Mouse (Mus musculus) MEL (cell line): ENCODE data around the gene Ndel1.

Experiments used
- CHD2 ChIP-seq: IDR thresholded peaks from 2 replicates; pipeline ENCODE4 v1.6.1; 2011; ENCODE audit warnings: low read length, improper control_type of control experiment
- CTCF ChIP-seq, 3 experiments: IDR thresholded peaks in 2 of 3; conservative IDR thresholded peaks in 1 of 3; 2 replicates each; pipeline ENCODE4 v1.5.1; 2011 to 2012; ENCODE audit warnings: low read length in 3 of 3, low read depth in 2 of 3, mild to moderate bottlenecking in 2 of 3, improper control_type of control experiment in 1 of 3, inconsistent platforms in 1 of 3, mixed read lengths in 1 of 3, moderate library complexity in 1 of 3; ENCODE audit not compliant: control insufficient read depth in 1 of 3, insufficient read depth in 1 of 3, poor library complexity in 1 of 3, severe bottlenecking in 1 of 3
- GATA1 ChIP-seq: IDR thresholded peaks from 2 replicates; pipeline ENCODE4 v1.6.1; 2011; ENCODE audit warnings: low read depth, low read length, improper control_type of control experiment
- NELFE ChIP-seq: IDR thresholded peaks from 2 replicates; pipeline ENCODE4 v1.6.1; 2011; ENCODE audit warnings: low read depth, low read length, improper control_type of control experiment
- POLR2A ChIP-seq, 2 experiments: IDR thresholded peaks; 2 replicates each; pipeline ENCODE4 v1.6.1; 2011 to 2012; ENCODE audit warnings: low read length in 2 of 2, mild to moderate bottlenecking in 2 of 2, control low read depth in 1 of 2, improper control_type of control experiment in 1 of 2, low read depth in 1 of 2, moderate library complexity in 1 of 2; ENCODE audit not compliant: control insufficient read depth in 1 of 2, insufficient read depth in 1 of 2, poor library complexity in 1 of 2
- TCF12 ChIP-seq: IDR thresholded peaks from 2 replicates; pipeline ENCODE4 v1.6.1; 2014; ENCODE audit warnings: low read depth, mild to moderate bottlenecking, inconsistent platforms, low read length, improper control_type of control experiment, moderate library complexity

GRCm38 (mm10) chr11:68822326-68822725, 49.3 kb downstream of the Ndel1 start:
- TF ChIP-seq NELFE (no peak), POLR2A (IDR thresholded peaks at IDR 0.05; ENCODE audit: control insufficient read depth in 1 of 2, insufficient read depth in 1 of 2, low read depth in 1 of 2, low read length in 2 of 2, poor library complexity in 1 of 2) (no peak), CTCF (IDR thresholded peaks at IDR 0.05 in 2 of 3, conservative IDR thresholded peaks at IDR 0.05 in 1 of 3; ENCODE audit: control insufficient read depth in 1 of 3, insufficient read depth in 1 of 3, low read depth in 2 of 3, low read length in 3 of 3, poor library complexity in 1 of 3, severe bottlenecking in 1 of 3) (no peak), TCF12 (no peak), CHD2 (no peak), GATA1 (no peak)
